Mouse (Mus musculus): ENCODE results near the gene Shcbp1l.
A peak's percentile ranks its signal among the peaks of the same experiment; 100 is the strongest.
"Not testable (repeated sequence)": the region's sequence is repeated elsewhere in the genome, so short reads cannot be mapped to it uniquely, and the experiment has no call there.

The Shcbp1l gene

GRCm38 (mm10) chr1:153424271-153424670, 691 bp upstream of the Shcbp1l start:
- peak; percentile 43 for DNase-seq (ENCODE audit: low spot score)

DNA sequence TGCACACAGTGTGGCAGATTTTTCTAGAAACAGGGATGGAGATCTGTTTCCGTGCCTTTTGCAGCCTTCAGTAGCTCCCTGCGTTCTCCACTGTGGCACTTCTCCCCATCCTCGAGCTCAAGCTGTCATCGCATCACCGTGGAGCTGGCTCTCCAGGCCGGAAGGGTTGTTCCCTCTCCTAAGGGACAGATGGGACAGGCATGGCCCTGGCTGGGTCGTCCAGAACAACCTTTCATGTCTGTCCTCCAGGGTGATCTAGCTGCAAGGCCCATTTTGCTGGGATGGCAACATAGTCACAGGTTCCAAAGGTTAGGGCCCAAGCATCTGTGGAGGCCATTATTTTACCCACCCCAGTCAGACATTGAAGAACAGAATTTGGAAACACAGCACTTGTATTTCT, 6.2 kb downstream of the Shcbp1l start:
- no peak for DNase-seq (ENCODE audit: low spot score)

- DNase-seq (ENCODE audit: low spot score), result no peak
Measured at GRCm38 (mm10) chr1:153431701-153432100, 6.7 kb downstream of the Shcbp1l start.

DNA sequence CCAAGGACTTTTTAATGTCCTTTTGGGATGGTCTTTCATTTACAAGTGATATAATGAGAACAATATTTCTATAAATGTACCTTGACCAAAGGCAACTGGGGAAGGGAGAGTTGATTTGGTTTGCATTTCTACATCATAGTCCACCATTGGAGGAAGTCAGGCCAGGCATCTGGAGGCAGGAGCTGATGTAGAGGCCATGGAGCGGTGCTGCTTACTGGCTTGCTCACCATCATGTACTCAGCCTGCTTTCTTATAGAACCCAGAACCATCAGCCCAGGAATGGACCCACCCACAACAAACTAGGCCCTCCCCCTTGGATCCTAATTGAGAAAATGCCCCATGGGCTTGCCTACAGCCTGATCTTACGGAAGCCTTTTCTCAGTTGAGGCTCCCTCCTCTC, 7.4 kb downstream of the Shcbp1l start:
- no peak for DNase-seq (ENCODE audit: low spot score)

GRCm38 (mm10) chr1:153433851-153434589, 9.1 kb downstream of the Shcbp1l start:
- no peak for DNase-seq (ENCODE audit: low spot score)

DNA sequence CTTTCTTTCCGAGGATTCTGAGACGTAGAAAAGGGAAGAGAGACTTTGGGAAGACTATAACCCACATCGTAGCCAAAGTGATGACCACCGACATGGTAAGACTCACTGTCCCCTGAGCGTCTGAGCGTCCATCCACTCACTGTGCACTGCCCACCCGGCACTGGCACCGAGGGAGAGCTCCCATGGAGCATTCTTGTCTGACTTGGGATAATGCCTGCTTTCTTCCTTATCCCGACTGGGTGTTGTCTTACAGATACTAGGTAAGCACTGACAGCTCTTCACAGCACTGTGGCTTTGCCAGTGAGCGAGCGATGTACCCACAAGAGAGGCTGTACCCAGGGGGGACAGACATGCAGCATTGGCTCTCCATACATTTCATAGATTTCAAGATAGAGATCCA, 12.6 kb downstream of the Shcbp1l start:
- DNase-seq (ENCODE audit: low spot score), result no peak

- no peak for DNase-seq (ENCODE audit: low spot score)
Measured at GRCm38 (mm10) chr1:153440752-153441151, 15.8 kb downstream of the Shcbp1l start.

GRCm38 (mm10) chr1:153441656-153442055, 16.7 kb downstream of the Shcbp1l start:
- no peak for DNase-seq (ENCODE audit: low spot score)

GRCm38 (mm10) chr1:153443019-153443418, 18.1 kb downstream of the Shcbp1l start:
- no peak for DNase-seq (ENCODE audit: low spot score)

GRCm38 (mm10) chr1:153443632-153444031, 18.7 kb downstream of the Shcbp1l start:
- DNase-seq (ENCODE audit: low spot score), result no peak

DNA sequence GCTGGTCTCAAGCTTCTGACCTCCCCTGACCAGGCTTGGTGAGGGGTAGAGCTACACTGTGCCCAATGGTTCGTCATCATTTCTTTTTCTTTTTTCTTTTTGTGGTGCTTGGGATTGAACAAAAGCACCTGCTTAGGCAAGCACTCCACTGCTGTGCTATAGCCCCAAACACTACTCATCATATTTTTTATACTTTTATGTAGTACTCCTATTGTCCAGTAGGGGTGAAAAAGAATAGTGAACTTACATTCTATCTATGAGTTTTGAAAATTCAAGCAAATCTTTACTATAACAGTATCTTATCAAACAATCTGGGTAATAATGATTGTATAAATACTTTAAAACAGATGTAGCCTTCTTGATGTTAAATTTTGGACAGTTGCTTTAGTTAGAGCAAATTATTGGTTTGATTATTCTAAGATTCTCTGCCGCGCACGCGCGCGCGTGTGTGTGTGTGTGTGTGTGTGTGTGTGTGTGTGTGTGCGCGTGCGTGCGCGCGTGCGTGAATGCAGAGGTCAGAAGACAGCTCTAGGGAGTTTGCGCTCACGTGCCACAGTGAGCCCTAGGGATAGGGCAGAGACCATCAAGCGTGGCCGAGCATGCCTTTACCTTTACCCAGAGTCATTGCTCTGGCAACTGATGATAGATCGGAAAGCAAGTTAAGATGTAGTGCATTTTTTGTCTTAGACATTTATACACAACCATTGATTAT, 21.3 kb downstream of the Shcbp1l start:
- no peak for DNase-seq (ENCODE audit: low spot score)

GRCm38 (mm10) chr1:153451237-153452154, 26.5 kb downstream of the Shcbp1l start:
- peak; percentile 64 for DNase-seq (ENCODE audit: low spot score)

- DNase-seq (ENCODE audit: low spot score), result no peak
Measured at GRCm38 (mm10) chr1:153453146-153453642, 28.2 kb downstream of the Shcbp1l start.

GRCm38 (mm10) chr1:153456137-153456536, 31.2 kb downstream of the Shcbp1l start:
- DNase-seq (ENCODE audit: low spot score), result no peak

DNA sequence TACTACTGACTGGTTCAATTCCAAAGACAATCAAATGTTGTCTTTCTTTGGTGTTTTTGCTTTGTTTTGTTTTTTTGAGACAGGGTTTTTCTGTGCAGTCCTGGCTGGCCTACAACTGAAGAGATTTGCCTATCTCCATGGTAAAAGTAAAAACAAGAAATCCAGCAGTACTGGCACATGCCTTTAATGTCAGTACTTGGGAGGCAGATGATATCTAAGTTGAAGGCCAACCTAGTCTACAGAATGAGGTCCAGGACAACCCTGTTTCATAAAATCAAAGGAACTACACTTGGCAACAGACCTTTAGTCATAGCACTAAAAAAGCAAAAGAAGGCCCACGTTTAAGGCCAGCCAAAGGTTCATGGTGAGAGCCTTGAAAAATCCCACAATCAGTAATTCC, 36.8 kb downstream of the Shcbp1l start:
- DNase-seq (ENCODE audit: low spot score), result no peak

DNA sequence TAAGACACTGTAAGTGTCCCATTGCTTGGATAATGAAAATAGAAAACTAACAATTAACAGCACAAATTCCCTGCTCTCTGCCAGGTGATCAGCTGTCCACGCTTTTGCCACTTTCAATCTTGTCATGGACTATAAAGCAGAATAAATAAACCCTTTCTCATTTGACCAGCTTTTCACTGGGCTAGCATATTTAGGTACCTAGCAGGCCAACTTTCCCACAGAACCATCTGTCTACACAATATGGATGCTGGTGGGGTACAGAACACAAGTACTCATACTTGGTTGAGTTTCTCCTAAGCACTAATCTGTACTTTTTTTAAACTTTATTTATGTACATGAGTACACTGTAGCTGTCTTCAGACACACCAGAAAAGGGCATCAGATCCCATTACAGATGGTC, 54.3 kb downstream of the Shcbp1l start:
- no peak for DNase-seq (ENCODE audit: low spot score)

DNA sequence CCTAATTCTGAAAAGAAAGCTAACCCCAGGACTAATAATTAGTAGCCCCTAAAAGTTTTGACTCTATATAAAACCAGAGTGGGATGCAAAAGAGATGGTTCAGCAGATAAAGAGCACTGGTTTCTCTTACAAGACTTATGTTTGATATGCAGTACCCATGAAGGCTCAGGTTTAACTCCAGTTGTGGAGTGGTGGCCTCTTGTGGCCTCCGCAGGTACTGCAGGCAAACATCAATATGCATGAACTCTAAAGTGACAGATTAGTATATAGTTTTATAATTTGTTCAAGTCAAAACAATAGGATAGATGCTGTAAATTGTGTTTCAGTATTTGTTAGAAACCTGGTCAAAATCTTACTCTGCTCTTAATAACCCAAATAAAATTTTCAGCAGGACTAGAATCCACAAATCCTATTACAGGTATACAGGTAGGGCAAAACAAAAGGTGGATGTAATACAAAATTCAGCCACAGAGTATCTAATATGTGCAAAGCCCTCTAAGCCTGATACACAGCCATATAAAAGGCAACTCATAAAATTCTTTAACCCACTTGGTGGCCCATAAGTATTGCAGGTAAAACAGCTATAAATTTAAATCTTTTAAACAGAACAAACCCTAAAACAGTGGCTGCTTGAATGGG, 55.5 kb downstream of the Shcbp1l start:
- DNase-seq (ENCODE audit: low spot score), result peak; percentile 78

GRCm38 (mm10) chr1:153481025-153481412, 56.1 kb downstream of the Shcbp1l start:
- no peak for DNase-seq (ENCODE audit: low spot score)

DNA sequence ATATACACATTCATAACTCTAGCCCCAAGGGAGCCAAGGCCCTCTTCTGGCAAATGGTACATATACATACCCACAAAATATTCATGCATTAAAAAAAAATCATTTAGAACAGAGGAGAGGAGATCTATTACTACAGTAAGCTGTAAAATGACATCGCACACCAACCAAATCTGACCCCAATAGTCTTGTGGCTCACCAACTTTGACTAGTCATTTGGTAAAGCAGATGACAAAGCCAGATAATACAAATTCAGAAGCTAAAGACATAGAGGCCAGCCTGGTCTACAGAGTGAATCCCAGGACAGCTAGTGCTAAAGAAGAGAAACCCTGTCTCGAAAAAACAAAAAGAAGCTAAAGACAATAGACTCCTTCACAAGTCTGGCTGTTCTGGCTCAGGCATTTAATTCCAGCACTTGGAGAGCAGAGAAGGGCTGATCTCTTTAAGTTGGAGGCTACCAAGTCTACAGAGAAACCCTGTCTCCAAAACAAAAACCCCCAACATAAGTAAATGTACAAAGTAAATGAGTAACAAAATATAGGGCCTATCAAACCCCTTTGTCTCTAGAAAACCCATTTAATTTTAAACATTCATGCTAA, 60.3 kb downstream of the Shcbp1l start:
- no peak for DNase-seq (ENCODE audit: low spot score)

- not testable (repeated sequence) for DNase-seq (ENCODE audit: low spot score)
Measured at GRCm38 (mm10) chr1:153486120-153486519, 61.2 kb downstream of the Shcbp1l start.

DNA sequence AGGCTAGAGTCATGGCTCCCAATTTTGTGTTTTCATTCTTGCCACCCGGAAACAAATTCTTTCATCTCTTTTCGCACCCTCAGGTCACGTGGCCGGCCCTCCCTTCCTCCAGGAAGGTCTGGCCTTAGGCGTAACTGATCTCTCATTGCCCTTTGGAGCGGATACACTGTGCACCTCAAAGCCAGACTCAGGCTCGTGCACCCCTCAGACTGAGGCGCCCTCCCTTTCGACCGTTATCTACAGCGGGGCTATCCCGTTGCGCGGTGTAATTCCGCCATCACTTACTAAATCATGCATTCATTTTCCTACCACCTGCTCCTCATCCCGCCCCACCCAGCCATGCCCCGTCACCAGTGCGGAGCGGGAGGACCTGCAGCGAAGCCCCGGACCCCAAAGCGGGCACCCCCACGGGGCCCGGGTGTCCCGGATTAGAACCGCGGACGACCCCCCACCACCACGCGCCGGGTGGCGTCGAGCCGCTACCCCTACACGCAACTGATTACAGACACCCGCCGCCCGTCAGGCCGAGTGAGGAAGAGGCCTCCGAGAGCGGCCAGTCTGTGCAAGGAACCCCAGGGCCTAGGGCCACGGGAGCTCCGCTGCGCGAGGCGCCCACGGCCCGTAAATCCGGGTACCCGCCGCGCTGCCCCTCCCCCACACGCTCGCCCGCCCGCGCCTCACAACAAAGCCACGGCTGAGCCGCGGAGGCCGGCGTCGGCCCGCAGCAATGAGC, 62.0 kb downstream of the Shcbp1l start:
- peak; percentile 73 for DNase-seq (ENCODE audit: low spot score)
